Mouse (Mus musculus) MEL (cell line): ENCODE data around the gene Mtss1l. TPM values are rescaled to one million over a fixed set of nuclear protein-coding genes. Genes with fewer than 3 reads are reported as not detected.

ENCODE experiments used
- DNase-seq: peaks from one replicate; pipeline ENCODE4 v3.0.0; 2011; ENCODE audit warnings: low read depth, low spot score
- H3K27ac ChIP-seq: 2 replicates; pipeline ENCODE4 v1.5.1; 2012; ENCODE audit warnings: low read depth, mild to moderate bottlenecking, control low read depth, low read length, moderate library complexity; ENCODE audit not compliant: control insufficient read depth
- H3K27me3 ChIP-seq, 2 experiments: fragments of 150-350 bp in 1 of 2; sonication (generic) in 1 of 2; 2 replicates each; pipeline ENCODE4 v1.6.1; 2012; ENCODE audit warnings: low read length in 2 of 2, mild to moderate bottlenecking in 2 of 2, improper control_type of control experiment in 1 of 2, moderate library complexity in 1 of 2; ENCODE audit not compliant: insufficient read depth in 2 of 2, control insufficient read depth in 1 of 2
- H3K36me3 ChIP-seq, 2 experiments: 2 replicates each; pipeline ENCODE4 v1.6.1; 2012 to 2014; ENCODE audit warnings: low read length in 2 of 2, improper control_type of control experiment in 1 of 2, inconsistent platforms in 1 of 2, mild to moderate bottlenecking in 1 of 2; ENCODE audit not compliant: insufficient read depth in 2 of 2, control insufficient read depth in 1 of 2
- H3K4me1 ChIP-seq, 2 experiments: fragments of 150-350 bp in 1 of 2; sonication (generic) in 1 of 2; 2 replicates each; pipeline ENCODE4 v1.6.1; 2012; ENCODE audit warnings: low read length in 2 of 2, improper control_type of control experiment in 1 of 2, mild to moderate bottlenecking in 1 of 2; ENCODE audit not compliant: insufficient read depth in 2 of 2, control insufficient read depth in 1 of 2
- H3K4me3 ChIP-seq, 2 experiments: fragments of 150-350 bp in 1 of 2; sonication (generic) in 1 of 2; 2 replicates each; pipeline ENCODE4 v1.5.1; 2012; ENCODE audit warnings: low read depth in 2 of 2, low read length in 2 of 2, mild to moderate bottlenecking in 2 of 2, moderate library complexity in 2 of 2, control low read depth in 1 of 2, improper control_type of control experiment in 1 of 2; ENCODE audit not compliant: control insufficient read depth in 1 of 2, insufficient read depth in 1 of 2
- H3K79me2 ChIP-seq: 2 replicates; pipeline ENCODE4 v1.6.1; 2012; ENCODE audit warnings: mild to moderate bottlenecking, low read length, moderate library complexity; ENCODE audit not compliant: control insufficient read depth, poor library complexity, insufficient read depth
- H3K9ac ChIP-seq: 2 replicates; pipeline ENCODE4 v1.6.1; 2012; ENCODE audit warnings: low read depth, mild to moderate bottlenecking, control low read depth, low read length, moderate library complexity; ENCODE audit not compliant: control insufficient read depth, poor library complexity, severe bottlenecking
- H3K9me3 ChIP-seq: fragments of 150-350 bp; sonication (generic); replicated peaks from 2 replicates; pipeline ENCODE4 v1.6.1; 2012; ENCODE audit warnings: mild to moderate bottlenecking, low read length, improper control_type of control experiment, moderate library complexity; ENCODE audit not compliant: insufficient read depth
- CTCF ChIP-seq, 3 experiments: IDR thresholded peaks in 2 of 3; conservative IDR thresholded peaks in 1 of 3; 2 replicates each; pipeline ENCODE4 v1.5.1; 2011 to 2012; ENCODE audit warnings: low read length in 3 of 3, low read depth in 2 of 3, mild to moderate bottlenecking in 2 of 3, improper control_type of control experiment in 1 of 3, inconsistent platforms in 1 of 3, mixed read lengths in 1 of 3, moderate library complexity in 1 of 3; ENCODE audit not compliant: control insufficient read depth in 1 of 3, insufficient read depth in 1 of 3, poor library complexity in 1 of 3, severe bottlenecking in 1 of 3
- E2F4 ChIP-seq: IDR thresholded peaks from 2 replicates; pipeline ENCODE4 v1.6.1; 2011; ENCODE audit warnings: low read depth, low read length, improper control_type of control experiment, borderline replicate concordance
- ELF1 ChIP-seq: IDR thresholded peaks from 2 replicates; pipeline ENCODE4 v1.6.1; 2014; ENCODE audit warnings: low read depth, mild to moderate bottlenecking, inconsistent platforms, low read length, improper control_type of control experiment, moderate library complexity
- GABPA ChIP-seq: IDR thresholded peaks from 2 replicates; pipeline ENCODE4 v1.6.1; 2012; ENCODE audit warnings: low read depth, mild to moderate bottlenecking, inconsistent platforms, low read length, improper control_type of control experiment, moderate library complexity
- HCFC1 ChIP-seq: IDR thresholded peaks from 2 replicates; pipeline ENCODE4 v1.6.1; 2012; ENCODE audit warnings: low read depth, mild to moderate bottlenecking, inconsistent platforms, low read length, improper control_type of control experiment, moderate library complexity
- MAX ChIP-seq: IDR thresholded peaks from 2 replicates; pipeline ENCODE4 v1.6.1; 2011; ENCODE audit warnings: low read length, improper control_type of control experiment
- MAZ ChIP-seq: IDR thresholded peaks from 2 replicates; pipeline ENCODE4 v1.6.1; 2012; ENCODE audit warnings: low read depth, mild to moderate bottlenecking, inconsistent platforms, low read length, improper control_type of control experiment
- MYC ChIP-seq: IDR thresholded peaks from 2 replicates; pipeline ENCODE4 v1.6.1; 2011; ENCODE audit warnings: low read depth, mild to moderate bottlenecking, low read length, improper control_type of control experiment, moderate library complexity
- NELFE ChIP-seq: IDR thresholded peaks from 2 replicates; pipeline ENCODE4 v1.6.1; 2011; ENCODE audit warnings: low read depth, low read length, improper control_type of control experiment
- POLR2A ChIP-seq, 2 experiments: IDR thresholded peaks; 2 replicates each; pipeline ENCODE4 v1.6.1; 2011 to 2012; ENCODE audit warnings: low read length in 2 of 2, mild to moderate bottlenecking in 2 of 2, control low read depth in 1 of 2, improper control_type of control experiment in 1 of 2, low read depth in 1 of 2, moderate library complexity in 1 of 2; ENCODE audit not compliant: control insufficient read depth in 1 of 2, insufficient read depth in 1 of 2, poor library complexity in 1 of 2
- POLR2AphosphoS2 ChIP-seq: IDR thresholded peaks from 2 replicates; pipeline ENCODE4 v1.6.1; 2011; ENCODE audit warnings: low read length, improper control_type of control experiment
- RAD21 ChIP-seq: IDR thresholded peaks from 2 replicates; pipeline ENCODE4 v1.6.1; 2011; ENCODE audit warnings: mild to moderate bottlenecking, low read depth, low read length, improper control_type of control experiment
- SIN3A ChIP-seq: IDR thresholded peaks from 2 replicates; pipeline ENCODE4 v1.6.1; 2012; ENCODE audit warnings: low read length, improper control_type of control experiment, inconsistent platforms
- SMC3 ChIP-seq: IDR thresholded peaks from 2 replicates; pipeline ENCODE4 v1.6.1; 2011; ENCODE audit warnings: low read depth, low read length, improper control_type of control experiment
- TBP ChIP-seq: IDR thresholded peaks from 2 replicates; pipeline ENCODE4 v1.8.0; 2011; ENCODE audit warnings: low read depth, low read length, improper control_type of control experiment
- ZMIZ1 ChIP-seq: IDR thresholded peaks from 2 replicates; pipeline ENCODE4 v1.6.1; 2012; ENCODE audit warnings: low read depth, mild to moderate bottlenecking, inconsistent platforms, low read length, improper control_type of control experiment, moderate library complexity
- polyA plus RNA-seq, 2 experiments: library from polyadenylated mRNA; stranded (reverse) in 1 of 2; unstranded in 1 of 2; fragments of >175 nt in 1 of 2; fragments of >200 nt in 1 of 2; gene quantifications; 2 replicates each; pipeline versions ENCODE4 v1.2.1 to v1.2.4; 2012; ENCODE audit warnings: low replicate concordance in 2 of 2, low read depth in 1 of 2; ENCODE audit not compliant: insufficient read length in 2 of 2, insufficient read depth in 1 of 2, missing spikeins in 1 of 2
- total RNA-seq: library from RNA; depleted of rRNA; stranded (reverse); fragments of 300-350 nt; gene quantifications from 2 replicates; pipeline ENCODE4 v1.2.3, GENCODE M21; 2012

Gene Mtss1l
- total and polyA plus RNA-seq, 3 experiments = 1.2 to 4.3 TPM; not detected in 1

DNA sequence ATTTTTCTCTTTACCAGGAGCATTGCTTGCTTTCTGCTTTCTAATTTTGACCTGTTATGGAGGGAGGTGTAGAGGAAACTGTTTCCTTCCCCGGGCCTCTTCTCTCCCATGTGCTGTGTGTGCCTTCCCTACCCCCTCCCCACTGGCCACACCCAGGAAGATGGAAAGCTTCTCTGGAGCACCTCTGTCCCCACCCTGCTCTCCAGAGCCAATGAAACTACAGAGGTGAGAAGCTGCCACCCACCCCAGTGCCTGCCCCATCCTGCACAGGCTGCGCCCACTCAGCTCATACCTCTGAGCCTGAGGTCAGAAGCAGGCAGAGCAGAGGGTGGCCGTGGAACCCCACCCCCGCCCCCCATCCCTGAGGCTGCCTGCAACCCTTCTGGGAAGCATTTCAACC is 33.4 kb downstream of the Mtss1l start:
- Histone ChIP-seq H3K9me3 (no peaks in the 10 kb centered on the region), H3K36me3 (peaks cover 0 to 7% of the 10 kb centered on the region in 2 experiments; a peak in 2 of 4 replicates), H3K27ac (peak overlapping the region; percentile 38; the same call in 1 of the 2 replicates), H3K27me3 (no peaks in the 10 kb centered on the region), H3K4me1 (peaks cover 0 to 29% of the 10 kb centered on the region in 2 experiments; a peak in 3 of 4 replicates), H3K9ac (peak overlapping the region; percentile 70), H3K4me3 (peak overlapping the region; percentile 18; a peak in 3 of 4 replicates), H3K79me2 (no peaks in the 10 kb centered on the region; the same call in 1 of the 2 replicates)
- DNase-seq = peak; percentile 83
- TF ChIP-seq NELFE (peak; percentile 59), MAX (peak; percentile 69), POLR2A (IDR thresholded peaks at IDR 0.05; ENCODE audit: control insufficient read depth in 1 of 2, insufficient read depth in 1 of 2, low read depth in 1 of 2, low read length in 2 of 2, poor library complexity in 1 of 2) (peak; percentile 25 to 69; a peak in 2 of 4 replicates), ZMIZ1 (no peak), POLR2AphosphoS2 (0 out of 2 replicates have a peak, but pooled peaks have one; percentile 55), MYC (peak; percentile 78; the same call in 1 of the 2 replicates), E2F4 (no peak), RAD21 (no peak), SMC3 (no peak), HCFC1 (peak; percentile 39; the same call in 1 of the 2 replicates), SIN3A (peak; percentile 35; the same call in 1 of the 2 replicates), MAZ (peak; percentile 33; the same call in 1 of the 2 replicates), TBP (0 out of 2 replicates have a peak, but pooled peaks have one; percentile 33)

- H3K27ac ChIP-seq = no peak overlapping the region
- no peak for DNase-seq
- TF ChIP-seq CTCF (IDR thresholded peaks at IDR 0.05 in 2 of 3, conservative IDR thresholded peaks at IDR 0.05 in 1 of 3; ENCODE audit: control insufficient read depth in 1 of 3, insufficient read depth in 1 of 3, low read depth in 2 of 3, low read length in 3 of 3, poor library complexity in 1 of 3, severe bottlenecking in 1 of 3) = no peak
- no peak for TF ChIP-seq GABPA
- no peak for TF ChIP-seq ELF1
- TF ChIP-seq, all 39 proteins: peak for 0
- Histone ChIP-seq H3K9me3 (no peaks in the 10 kb centered on the region), H3K4me3 (no peak overlapping the region), H3K36me3 (peaks cover 0 to 4% of the 10 kb centered on the region in 2 experiments; a peak in 2 of 4 replicates), H3K79me2 (no peaks in the 10 kb centered on the region; the same call in 1 of the 2 replicates), H3K4me1 (peaks cover 0 to 28% of the 10 kb centered on the region in 2 experiments; a peak in 3 of 4 replicates), H3K9ac (no peak overlapping the region), H3K27me3 (no peaks in the 10 kb centered on the region)
Measured at GRCm38 (mm10) chr8:110755511-110756170, 34.4 kb downstream of the Mtss1l start.
